Mouse (Mus musculus): ENCODE measurements at regions not wholly inside any gene's neighbourhood (a gene's known extent, or its start where the extent isn't known, plus 50 kb on each side); places are given as distances from the start of the nearest gene placed in this dataset.

- no peak for ATAC-seq
- H3K4me3 ChIP-seq (ENCODE audit: low read length), result no peak overlapping the region
- no peaks in the 10 kb centered on the region for H3K36me3 ChIP-seq (ENCODE audit: control insufficient read depth, insufficient read depth, low read length)
- no peak overlapping the region; the same call in 1 of the 2 replicates for H3K9ac ChIP-seq (ENCODE audit: low read depth, low read length)
- no peak overlapping the region for H3K4me2 ChIP-seq (ENCODE audit: low read depth, low read length)
- 0 out of 2 replicates have a peak, but pooled peaks cover 7% of the 10 kb centered on the region for H3K4me1 ChIP-seq (ENCODE audit: control insufficient read depth, insufficient read depth, low read length)
- WGBS, result 59% methylated on average over 9 of the region's 9 CpGs
- no peaks in the 10 kb centered on the region for H3K27me3 ChIP-seq (replicated peaks; ENCODE audit: control insufficient read depth, insufficient read depth, low read length)
- peak overlapping the region; percentile 26; the same call in 1 of the 2 replicates for H3K27ac ChIP-seq (ENCODE audit: low read length)
- no peaks in the 10 kb centered on the region for H3K9me3 ChIP-seq (ENCODE audit: control insufficient read depth, low read length)
These were observed 81.8 kb downstream of the Cdca7 start for GRCm38 (mm10) chr2:72557565-72558260.

DNA sequence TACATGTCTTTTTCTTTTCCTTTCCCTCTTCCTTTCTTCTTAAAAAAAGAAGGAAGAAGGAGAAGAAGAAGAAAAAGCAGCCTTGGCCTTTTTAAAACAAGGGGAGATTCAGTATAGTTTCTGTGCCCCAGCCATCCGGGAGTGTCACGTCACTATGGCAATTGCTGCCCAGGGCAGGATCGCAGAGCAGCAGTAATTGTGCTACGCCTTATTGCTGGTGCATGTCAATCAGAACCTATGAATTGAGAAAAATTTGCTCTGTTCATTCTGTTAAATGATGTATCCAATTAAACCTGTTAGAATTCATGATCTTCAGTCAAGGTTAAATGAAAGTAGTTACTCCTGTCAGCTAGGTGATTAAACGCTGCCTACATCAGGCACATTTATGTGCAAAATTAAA, 85.4 kb downstream of the Cdca7 start:
- H3K9me3 ChIP-seq (ENCODE audit: control insufficient read depth, low read length), result no peaks in the 10 kb centered on the region
- no peak overlapping the region for H3K4me2 ChIP-seq (ENCODE audit: low read depth, low read length)
- no peak overlapping the region for H3K4me3 ChIP-seq (ENCODE audit: low read length)
- H3K27ac ChIP-seq (ENCODE audit: low read length), result no peak overlapping the region
- 71% methylated on average over 5 of the region's 5 CpGs for WGBS
- H3K36me3 ChIP-seq (ENCODE audit: control insufficient read depth, insufficient read depth, low read length), result no peaks in the 10 kb centered on the region
- 0 out of 2 replicates have a peak, but pooled peaks cover 7% of the 10 kb centered on the region for H3K4me1 ChIP-seq (ENCODE audit: control insufficient read depth, insufficient read depth, low read length)
- no peak for ATAC-seq
- no peak overlapping the region for H3K9ac ChIP-seq (ENCODE audit: low read depth, low read length)
- H3K27me3 ChIP-seq (replicated peaks; ENCODE audit: control insufficient read depth, insufficient read depth, low read length), result no peaks in the 10 kb centered on the region

DNA sequence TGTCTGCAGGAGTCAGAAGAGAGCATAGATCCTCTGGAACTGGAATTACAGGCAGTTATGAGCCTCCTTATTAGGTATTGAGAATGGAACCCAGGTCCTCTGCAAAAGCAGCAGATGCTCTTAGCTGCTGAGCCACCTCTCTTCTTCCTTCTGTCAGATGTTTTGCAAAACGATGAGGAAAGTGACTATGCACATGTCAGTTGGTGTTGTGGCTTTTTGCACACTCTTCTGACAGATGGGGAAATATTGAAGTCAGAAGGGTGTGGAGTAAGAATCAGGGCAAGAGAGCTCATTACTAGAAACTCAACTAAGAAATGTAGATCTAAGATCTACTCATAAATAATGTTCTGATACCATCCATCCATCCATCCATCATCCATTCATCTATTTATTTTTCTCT, 102.4 kb downstream of the Cdca7 start:
- H3K4me3 ChIP-seq (ENCODE audit: low read length), result no peak overlapping the region
- 0 out of 2 replicates have a peak, but pooled peaks cover 3% of the 10 kb centered on the region for H3K27me3 ChIP-seq (replicated peaks; ENCODE audit: control insufficient read depth, insufficient read depth, low read length)
- ATAC-seq, result no peak
- no peaks in the 10 kb centered on the region for H3K4me1 ChIP-seq (ENCODE audit: control insufficient read depth, insufficient read depth, low read length)
- no peak overlapping the region for H3K9ac ChIP-seq (ENCODE audit: low read depth, low read length)
- no peaks in the 10 kb centered on the region for H3K36me3 ChIP-seq (ENCODE audit: control insufficient read depth, insufficient read depth, low read length)
- 50% methylated on average over 1 of the region's 1 CpGs for WGBS
- no peaks in the 10 kb centered on the region for H3K9me3 ChIP-seq (ENCODE audit: control insufficient read depth, low read length)
- H3K4me2 ChIP-seq (ENCODE audit: low read depth, low read length), result no peak overlapping the region
- no peak overlapping the region for H3K27ac ChIP-seq (ENCODE audit: low read length)

- Histone ChIP-seq H3K9me3 (ENCODE audit: control insufficient read depth, low read length) (no peaks in the 10 kb centered on the region), H3K4me3 (ENCODE audit: low read length) (no peak overlapping the region), H3K27me3 (replicated peaks; ENCODE audit: control insufficient read depth, insufficient read depth, low read length) (0 out of 2 replicates have a peak, but pooled peaks cover 3% of the 10 kb centered on the region), H3K4me2 (ENCODE audit: low read depth, low read length) (no peak overlapping the region), H3K27ac (ENCODE audit: low read length) (no peak overlapping the region), H3K9ac (ENCODE audit: low read depth, low read length) (no peak overlapping the region), H3K36me3 (ENCODE audit: control insufficient read depth, insufficient read depth, low read length) (no peaks in the 10 kb centered on the region), H3K4me1 (ENCODE audit: control insufficient read depth, insufficient read depth, low read length) (no peaks in the 10 kb centered on the region)
- ATAC-seq, result no peak
- WGBS, result 71% methylated on average over 6 of the region's 6 CpGs
These were observed 105.2 kb downstream of the Cdca7 start for GRCm38 (mm10) chr2:72581136-72581535.

GRCm38 (mm10) chr2:72588814-72589213, 112.9 kb downstream of the Cdca7 start:
- Histone ChIP-seq H3K4me3 (ENCODE audit: low read length) (no peak overlapping the region), H3K4me2 (ENCODE audit: low read depth, low read length) (no peak overlapping the region), H3K9me3 (ENCODE audit: control insufficient read depth, low read length) (no peaks in the 10 kb centered on the region), H3K27me3 (replicated peaks; ENCODE audit: control insufficient read depth, insufficient read depth, low read length) (no peaks in the 10 kb centered on the region), H3K36me3 (ENCODE audit: control insufficient read depth, insufficient read depth, low read length) (no peaks in the 10 kb centered on the region), H3K4me1 (ENCODE audit: control insufficient read depth, insufficient read depth, low read length) (no peaks in the 10 kb centered on the region), H3K27ac (ENCODE audit: low read length) (no peak overlapping the region), H3K9ac (ENCODE audit: low read depth, low read length) (no peak overlapping the region)
- 68% methylated on average over 7 of the region's 7 CpGs for WGBS
- no peak for ATAC-seq

- Histone ChIP-seq H3K9ac (ENCODE audit: low read depth, low read length) (no peak overlapping the region), H3K4me2 (ENCODE audit: low read depth, low read length) (no peak overlapping the region), H3K27ac (ENCODE audit: low read length) (no peak overlapping the region), H3K27me3 (replicated peaks; ENCODE audit: control insufficient read depth, insufficient read depth, low read length) (no peaks in the 10 kb centered on the region), H3K9me3 (ENCODE audit: control insufficient read depth, low read length) (no peaks in the 10 kb centered on the region), H3K4me3 (ENCODE audit: low read length) (no peak overlapping the region), H3K36me3 (ENCODE audit: control insufficient read depth, insufficient read depth, low read length) (no peaks in the 10 kb centered on the region), H3K4me1 (ENCODE audit: control insufficient read depth, insufficient read depth, low read length) (no peaks in the 10 kb centered on the region)
- no peak for ATAC-seq
- 52% methylated on average over 3 of the region's 3 CpGs for WGBS
These were observed 116.1 kb downstream of the Cdca7 start for GRCm38 (mm10) chr2:72592011-72592410.

DNA sequence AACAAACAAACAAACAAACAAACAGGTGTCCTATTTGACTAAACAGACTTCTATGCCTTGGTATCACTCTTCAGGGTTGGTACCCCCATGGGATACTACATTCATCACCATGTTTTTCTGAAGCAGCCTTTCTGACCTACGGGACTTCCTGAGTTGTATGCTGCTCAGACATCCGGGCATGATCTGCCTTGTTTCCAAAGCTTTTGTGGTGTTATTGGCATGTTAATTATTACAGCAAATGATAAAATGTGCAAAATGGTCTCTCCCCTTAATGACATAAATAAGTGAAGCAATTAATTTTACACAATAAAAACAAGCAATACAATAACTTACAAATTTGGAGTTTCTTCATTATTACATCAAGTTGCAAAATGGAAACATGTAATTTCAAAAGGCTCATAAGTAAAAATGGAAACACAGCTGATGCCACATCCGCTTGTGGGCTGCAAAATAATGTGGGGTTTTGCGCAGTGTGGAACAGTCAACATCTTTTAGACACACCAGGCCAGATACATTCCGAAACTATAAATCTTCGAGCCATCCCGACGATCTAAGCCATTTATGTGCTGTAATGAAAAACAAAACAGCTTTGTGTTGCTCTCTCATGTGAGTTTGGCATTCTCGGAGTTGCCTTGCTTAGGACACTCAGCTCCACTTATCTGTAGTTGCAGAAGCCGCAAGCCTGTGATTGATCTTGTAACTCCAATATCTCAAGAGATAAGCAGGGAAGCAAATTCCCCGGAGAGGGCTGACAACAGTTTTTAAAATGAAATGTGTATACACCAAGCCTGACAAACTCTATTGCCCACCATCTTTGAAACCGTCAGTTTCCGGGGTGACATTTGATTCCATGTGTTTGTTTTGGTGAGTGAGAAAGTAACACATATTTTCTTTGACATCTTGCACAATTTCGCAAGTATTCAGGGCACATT, 121.3 kb downstream of the Cdca7 start:
- ATAC-seq, result no peak
- no peak overlapping the region for H3K4me2 ChIP-seq (ENCODE audit: low read depth, low read length)
- no peaks in the 10 kb centered on the region for H3K27me3 ChIP-seq (replicated peaks; ENCODE audit: control insufficient read depth, insufficient read depth, low read length)
- H3K9ac ChIP-seq (ENCODE audit: low read depth, low read length), result no peak overlapping the region
- no peaks in the 10 kb centered on the region for H3K4me1 ChIP-seq (ENCODE audit: control insufficient read depth, insufficient read depth, low read length)
- H3K4me3 ChIP-seq (ENCODE audit: low read length), result no peak overlapping the region
- H3K9me3 ChIP-seq (ENCODE audit: control insufficient read depth, low read length), result no peaks in the 10 kb centered on the region
- WGBS, result 61% methylated on average over 14 of the region's 14 CpGs
- H3K36me3 ChIP-seq (ENCODE audit: control insufficient read depth, insufficient read depth, low read length), result no peaks in the 10 kb centered on the region
- no peak overlapping the region for H3K27ac ChIP-seq (ENCODE audit: low read length)

DNA sequence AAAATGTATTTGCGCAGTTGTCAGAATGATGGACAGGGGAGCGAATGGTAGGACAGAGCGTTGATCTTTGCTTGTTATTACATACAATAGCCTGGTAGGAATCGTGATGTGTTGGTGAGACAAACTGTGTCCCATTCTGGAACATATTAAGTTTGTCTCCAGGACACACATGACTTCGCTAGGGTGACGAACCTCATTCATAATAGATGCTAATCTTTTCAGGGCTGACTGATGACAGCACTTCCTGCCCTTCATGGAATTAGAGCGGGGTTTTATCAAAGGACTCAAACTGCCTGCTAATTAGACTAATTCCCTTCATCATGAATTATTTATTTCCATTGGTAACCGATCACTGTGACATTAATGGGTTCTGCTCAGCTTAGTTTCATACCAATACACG, 122.0 kb downstream of the Cdca7 start:
- 63% methylated on average over 9 of the region's 9 CpGs for WGBS
- no peaks in the 10 kb centered on the region for H3K27me3 ChIP-seq (replicated peaks; ENCODE audit: control insufficient read depth, insufficient read depth, low read length)
- no peak overlapping the region for H3K9ac ChIP-seq (ENCODE audit: low read depth, low read length)
- H3K36me3 ChIP-seq (ENCODE audit: control insufficient read depth, insufficient read depth, low read length), result no peaks in the 10 kb centered on the region
- H3K9me3 ChIP-seq (ENCODE audit: control insufficient read depth, low read length), result no peaks in the 10 kb centered on the region
- H3K4me1 ChIP-seq (ENCODE audit: control insufficient read depth, insufficient read depth, low read length), result no peaks in the 10 kb centered on the region
- no peak overlapping the region for H3K4me2 ChIP-seq (ENCODE audit: low read depth, low read length)
- H3K4me3 ChIP-seq (ENCODE audit: low read length), result no peak overlapping the region
- no peak for ATAC-seq
- no peak overlapping the region for H3K27ac ChIP-seq (ENCODE audit: low read length)

DNA sequence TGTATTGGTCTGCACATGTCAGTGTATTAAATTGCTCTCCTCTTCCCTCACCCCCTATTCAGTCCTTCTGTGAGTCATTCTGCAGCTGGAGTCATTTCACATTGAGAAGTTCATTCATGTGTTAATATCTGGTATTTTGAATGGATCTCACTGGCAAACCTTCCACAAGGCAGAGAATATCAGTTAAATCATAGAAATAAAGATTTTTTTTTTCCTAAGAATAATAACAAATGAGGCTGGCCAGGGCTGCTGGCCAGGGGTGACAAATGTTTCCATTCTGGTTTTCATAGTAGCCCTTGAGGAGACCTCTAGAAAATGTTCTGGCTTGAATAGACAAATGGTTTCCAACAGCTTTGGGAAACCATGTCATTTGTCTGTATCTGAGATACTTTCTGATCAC, 124.8 kb downstream of the Cdca7 start:
- H3K9me3 ChIP-seq (ENCODE audit: control insufficient read depth, low read length), result no peaks in the 10 kb centered on the region
- H3K4me3 ChIP-seq (ENCODE audit: low read length), result no peak overlapping the region
- ATAC-seq, result no peak
- H3K4me1 ChIP-seq (ENCODE audit: control insufficient read depth, insufficient read depth, low read length), result no peaks in the 10 kb centered on the region
- no peak overlapping the region for H3K27ac ChIP-seq (ENCODE audit: low read length)
- H3K9ac ChIP-seq (ENCODE audit: low read depth, low read length), result no peak overlapping the region
- H3K36me3 ChIP-seq (ENCODE audit: control insufficient read depth, insufficient read depth, low read length), result no peaks in the 10 kb centered on the region
- H3K4me2 ChIP-seq (ENCODE audit: low read depth, low read length), result no peak overlapping the region
- H3K27me3 ChIP-seq (replicated peaks; ENCODE audit: control insufficient read depth, insufficient read depth, low read length), result no peaks in the 10 kb centered on the region
